Mouse (Mus musculus) megakaryocyte, adult 5-6 weeks (primary cell): Measurements from ENCODE around the gene Mknk2. TPM values are rescaled to one million over a fixed set of nuclear protein-coding genes. Genes with fewer than 3 reads are reported as not detected.

ENCODE experiments used
- ATAC-seq: 2 replicates; pipeline ENCODE4 v1.8.0; 2016; ENCODE audit warnings: mild to moderate bottlenecking, inconsistent platforms; ENCODE audit not compliant: poor library complexity, severe bottlenecking
- total RNA-seq, 2 experiments: library from RNA; stranded (forward) in 1 of 2; stranded (reverse) in 1 of 2; fragments of 153-499, 151-499 nt in 1 of 2; fragments of 221-1000, 200-1000 nt in 1 of 2; gene quantifications; 2 replicates each; pipeline versions ENCODE4 v1.2.3 to v1.2.4; 2015 to 2017

Gene Mknk2
- total RNA-seq (2015) (53.5 and 61.1 TPM in 2 replicates), total RNA-seq (2017) (63.3 and 74.8 TPM in 2 replicates)

DNA sequence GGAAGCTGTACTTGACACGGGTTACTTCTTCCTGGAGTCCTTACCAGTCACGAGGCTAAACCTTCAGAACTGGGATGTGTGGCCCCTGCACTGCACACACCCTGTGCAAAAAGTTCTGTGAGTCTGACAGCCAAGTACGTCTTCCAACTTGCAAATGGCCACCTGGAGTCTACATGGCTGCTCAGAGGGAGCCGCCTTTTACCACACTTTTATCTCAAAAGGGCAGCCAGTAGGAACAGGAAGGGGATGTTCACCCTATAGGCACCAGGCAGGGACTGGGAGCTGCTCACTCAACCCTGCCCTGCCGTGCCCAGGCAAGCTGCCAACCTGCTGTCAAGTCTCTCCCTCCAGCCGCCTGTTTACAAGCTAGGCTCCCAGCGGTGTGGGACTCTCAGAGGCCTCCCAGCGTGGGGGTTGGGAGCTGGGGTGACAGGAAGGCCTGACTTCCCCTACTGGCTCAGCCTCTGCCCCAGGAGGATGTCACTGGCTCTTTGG, at the start of gene Mknk2:
TSS of gene Mknk2 (minus strand) at position 171 of the 495 bp plus-strand sequence.
- ATAC-seq = peak; percentile 55

DNA sequence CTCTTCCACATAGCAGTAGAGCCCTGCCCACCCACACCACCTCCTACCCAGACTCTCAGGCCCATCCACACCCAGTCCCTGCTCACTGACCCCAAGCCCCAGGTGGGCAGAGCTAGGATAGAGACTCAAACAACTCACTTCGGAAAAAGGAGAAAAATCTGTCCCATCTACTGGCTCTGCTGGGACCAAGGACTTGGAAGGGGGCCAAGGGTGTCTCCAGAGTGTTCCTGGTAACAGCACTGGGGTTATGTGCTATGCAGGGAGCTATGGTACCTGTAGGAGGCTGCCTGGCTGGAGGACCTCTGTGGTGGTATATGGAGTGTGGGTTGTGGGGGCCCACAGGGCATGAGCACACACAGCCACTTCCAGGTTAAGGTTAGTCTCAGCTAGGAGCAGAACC, 39.4 kb upstream of the Mknk2 start:
- ATAC-seq = no peak

DNA sequence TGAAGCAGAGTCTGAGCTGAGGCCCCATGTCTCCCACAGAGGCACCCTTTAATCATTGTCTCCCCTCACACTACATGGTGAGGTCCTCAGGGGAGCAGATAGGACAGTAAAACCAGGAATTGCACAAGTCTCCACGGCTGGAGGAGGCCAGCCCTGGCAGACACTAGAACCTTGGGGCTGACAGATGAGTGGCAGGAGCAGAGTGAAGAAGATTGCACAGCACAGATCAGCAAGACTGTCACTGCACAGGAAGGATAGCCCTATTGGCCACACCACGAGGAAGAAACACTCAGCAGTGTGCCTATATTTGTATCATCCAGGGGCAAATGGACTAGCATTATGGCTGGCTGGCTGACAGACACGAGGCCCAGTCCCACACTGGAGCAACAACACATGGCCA, 32.9 kb upstream of the Mknk2 start:
- no peak for ATAC-seq

DNA sequence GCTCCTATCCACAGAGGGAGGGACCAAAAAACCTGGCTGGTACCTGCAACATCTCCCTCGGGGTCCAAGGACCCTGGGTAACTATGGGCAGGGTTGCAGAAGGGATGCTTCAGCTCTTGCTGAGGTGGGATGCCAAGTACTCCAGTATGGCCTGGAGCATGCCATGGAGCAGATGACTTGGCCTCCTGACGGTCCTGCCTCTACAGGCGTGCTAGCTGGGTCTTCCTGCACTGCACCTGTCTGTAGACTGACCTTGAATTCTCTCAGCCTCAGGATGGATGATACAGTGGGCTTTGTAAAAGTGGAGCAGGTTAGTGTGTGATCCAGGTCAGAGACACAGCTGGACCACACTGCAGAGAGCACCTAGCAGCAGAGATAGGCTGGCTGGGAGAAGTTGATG, 27.6 kb upstream of the Mknk2 start:
- ATAC-seq = no peak

DNA sequence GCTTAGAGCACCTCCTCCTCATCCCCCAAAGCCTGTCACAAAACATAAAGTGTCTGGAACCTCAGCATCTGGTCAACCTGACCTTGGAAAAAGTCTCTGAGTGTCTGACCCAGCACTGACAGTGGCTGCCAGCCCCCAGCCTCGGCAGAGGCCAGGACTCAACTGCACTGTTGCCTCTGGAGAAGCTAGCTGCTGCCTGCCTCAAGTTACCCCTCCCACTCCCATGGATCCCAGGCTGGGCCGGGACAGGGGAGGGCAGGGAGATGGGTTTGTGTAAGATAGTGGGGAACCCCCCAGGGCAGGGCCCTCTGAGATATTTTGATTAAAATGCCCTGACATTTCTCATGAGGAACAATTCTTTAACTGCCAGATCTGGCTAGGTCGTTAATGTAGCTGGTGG, 27.1 kb upstream of the Mknk2 start:
- no peak for ATAC-seq

DNA sequence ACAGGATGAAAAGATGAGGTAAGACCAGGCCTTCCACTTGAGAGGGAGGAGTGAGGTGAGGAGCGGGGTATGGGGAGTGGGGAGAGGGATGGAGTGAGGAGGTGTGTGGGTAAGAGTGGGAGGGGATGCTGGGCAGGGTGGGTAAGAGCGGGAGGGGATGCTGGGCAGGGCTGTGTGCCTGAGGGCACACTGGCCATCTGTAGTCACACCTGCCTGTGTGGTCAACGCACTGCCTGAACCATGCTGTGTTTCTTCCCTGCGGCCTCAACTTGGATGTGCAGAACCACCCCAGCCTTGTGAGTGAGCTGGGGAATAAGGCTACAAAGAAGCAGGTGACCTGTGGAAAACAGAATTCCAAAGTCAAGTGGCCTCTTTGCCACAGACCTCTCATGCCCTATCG, 26.5 kb upstream of the Mknk2 start:
- no peak for ATAC-seq

DNA sequence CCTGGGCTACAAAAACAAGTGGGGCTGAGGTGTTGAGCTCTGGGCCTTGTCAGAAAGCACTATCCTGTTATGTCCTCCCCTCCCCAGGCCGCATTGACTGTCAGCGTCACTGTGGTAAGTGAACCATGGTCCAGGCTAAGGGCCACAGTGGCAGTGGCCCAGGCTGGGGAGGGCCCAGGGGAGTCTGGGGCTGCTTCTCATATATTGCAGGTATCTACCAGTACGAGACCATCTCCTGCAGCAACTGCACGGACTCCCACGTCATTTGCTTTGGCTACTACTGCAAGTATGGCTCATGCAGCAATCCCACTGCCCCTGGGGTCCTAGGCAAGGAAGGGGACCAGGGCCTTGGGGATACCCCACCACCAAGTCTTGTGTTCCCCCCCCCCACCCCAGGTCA, 25.7 kb upstream of the Mknk2 start:
- ATAC-seq = no peak

DNA sequence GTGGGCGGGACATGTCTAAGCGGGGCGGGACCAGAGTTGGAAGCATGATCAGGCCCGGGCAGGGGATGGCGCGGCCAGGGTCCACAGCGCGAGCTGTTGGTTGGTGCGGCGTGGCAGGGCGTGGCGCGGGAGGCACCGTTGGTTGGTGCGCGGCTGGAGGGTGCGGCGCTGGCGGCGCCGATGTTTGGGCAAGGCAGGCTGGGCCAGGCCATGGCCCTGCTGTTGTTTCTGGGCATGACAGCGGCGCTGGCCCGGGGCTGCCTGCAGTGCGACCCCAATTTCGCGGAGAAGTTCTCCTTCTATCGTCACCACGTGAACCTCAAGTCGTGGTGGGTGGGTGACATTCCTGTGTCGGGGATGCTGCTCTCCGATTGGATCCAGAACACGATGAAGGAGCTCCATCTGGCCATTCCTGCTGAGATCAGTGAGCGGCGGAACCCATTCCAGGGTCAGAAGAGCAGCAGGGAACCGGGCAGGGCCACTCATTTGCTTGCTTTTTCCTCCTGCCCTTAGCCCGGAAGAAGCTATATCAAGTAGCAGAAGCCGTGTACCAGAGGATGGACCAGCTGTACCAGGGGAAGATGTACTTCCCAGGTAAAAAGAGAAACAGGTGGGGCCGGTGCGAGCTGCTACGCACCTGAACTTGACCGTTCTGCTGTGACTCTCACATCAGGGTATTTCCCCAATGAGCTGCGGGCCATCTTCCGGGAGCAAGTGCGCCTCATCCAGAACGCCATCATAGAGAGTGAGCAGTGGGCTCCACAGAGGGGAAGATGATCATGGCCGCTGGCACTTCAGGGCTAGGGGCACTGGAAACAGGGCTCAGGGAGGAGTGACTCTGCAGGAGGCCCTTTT, 24.9 kb upstream of the Mknk2 start:
- ATAC-seq = peak; percentile 66

DNA sequence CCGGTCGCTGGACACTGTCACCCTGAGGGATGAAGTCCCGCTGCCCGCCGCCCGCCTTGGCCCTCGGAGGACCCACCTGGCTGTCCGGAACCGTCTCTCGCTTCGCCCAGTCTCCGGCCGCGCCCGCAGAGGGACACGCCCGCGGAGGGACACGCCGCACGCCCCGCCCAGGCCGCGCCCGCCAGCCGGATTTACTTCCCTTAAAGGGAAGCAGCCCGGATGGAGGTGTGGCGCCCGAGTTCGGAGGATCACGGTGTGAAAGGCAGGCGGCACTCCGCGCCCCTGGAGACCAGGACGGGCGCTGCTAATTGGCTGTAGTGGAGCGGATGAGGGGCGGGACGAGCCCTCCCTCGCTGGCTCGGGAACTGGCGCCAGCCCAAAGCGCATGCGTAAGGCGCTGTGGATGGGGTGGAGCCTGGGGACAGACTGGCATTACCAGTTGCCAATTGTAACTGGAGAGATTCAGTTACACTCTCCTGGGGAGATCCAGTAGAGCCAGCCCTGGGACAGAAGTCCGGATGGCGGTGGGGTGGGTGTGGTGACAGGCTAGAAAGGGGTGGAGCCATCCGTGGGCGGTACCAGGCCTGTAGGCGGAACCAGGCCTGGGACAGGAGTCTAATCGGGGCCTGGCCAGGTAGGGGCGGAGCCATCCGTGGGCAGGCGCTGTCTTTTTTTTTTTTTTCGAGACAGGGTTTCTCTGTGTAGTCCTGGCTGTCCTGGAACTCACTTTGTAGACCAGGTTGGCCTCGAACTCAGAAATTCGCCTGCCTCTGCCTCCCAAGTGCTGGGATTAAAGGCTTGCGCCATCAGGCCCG, 24.0 kb upstream of the Mknk2 start, which contains the start of the genes Mob3a and Izumo4:
TSS of gene Mob3a (minus strand) at position 257 of the 815 bp plus-strand sequence.
TSS of gene Izumo4 (plus strand) at position 464 of the 815 bp plus-strand sequence.
- peak; percentile 79 for ATAC-seq

DNA sequence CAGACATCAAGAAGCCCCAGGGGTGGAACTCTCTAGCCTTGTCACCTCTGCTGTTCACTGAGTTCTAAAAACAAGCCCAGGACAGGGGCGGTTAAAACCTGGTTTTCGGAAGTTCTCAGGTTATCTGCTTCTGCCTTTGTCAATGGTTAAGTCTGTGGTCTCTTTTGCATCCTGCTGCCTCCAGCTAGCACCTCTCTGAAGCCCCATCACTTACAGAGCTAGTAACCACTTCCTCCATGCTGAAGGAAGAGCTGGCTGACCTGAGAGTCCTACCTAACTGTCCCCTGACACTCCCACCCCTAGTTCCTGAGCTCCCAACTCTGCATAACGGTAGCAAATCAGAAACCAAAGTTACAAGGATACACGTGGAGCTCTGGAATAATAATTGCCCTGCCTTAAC, 22.8 kb upstream of the Mknk2 start:
- ATAC-seq = peak; percentile 10

DNA sequence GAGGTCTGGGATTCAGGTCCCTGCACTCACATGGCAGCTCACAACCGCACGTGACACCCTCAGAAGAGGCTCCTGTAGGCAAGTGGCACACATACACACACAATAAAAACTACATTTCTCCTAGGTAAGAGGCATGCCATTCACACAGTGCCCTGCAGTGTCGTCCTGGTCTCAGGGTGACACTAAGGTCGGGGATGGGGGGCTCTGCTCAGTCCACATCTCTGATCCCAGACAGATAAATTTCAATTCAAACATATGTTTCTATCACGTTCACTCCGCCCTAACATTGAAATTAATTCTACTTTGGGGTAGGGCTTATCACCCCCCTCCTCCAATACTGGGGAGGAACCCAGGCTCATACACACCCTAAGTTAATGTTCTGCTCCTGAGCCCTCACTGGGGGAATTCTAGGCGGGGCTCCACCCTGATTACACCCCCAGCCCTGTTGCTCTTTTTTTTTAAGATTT, 22.2 kb upstream of the Mknk2 start:
- no peak for ATAC-seq

DNA sequence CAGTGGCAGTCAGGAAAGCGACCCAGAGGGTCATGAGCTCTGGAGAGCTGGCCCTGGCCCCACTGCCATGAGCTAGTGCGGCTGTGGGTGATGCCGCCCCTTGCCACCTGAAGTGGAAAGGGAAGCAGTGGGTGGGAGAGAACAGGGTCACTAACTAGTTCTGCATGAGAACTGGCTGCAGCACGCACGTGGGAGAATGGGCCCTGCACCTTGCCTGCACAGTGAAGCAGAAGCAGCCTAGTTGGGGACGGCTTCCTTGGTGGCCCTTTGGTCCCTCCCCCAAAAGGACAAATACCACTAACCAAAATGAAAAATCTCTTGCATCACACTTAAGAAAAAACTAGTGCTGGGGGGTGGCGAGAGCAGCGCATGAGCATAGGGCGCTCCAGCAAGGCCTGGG, 20.7 kb upstream of the Mknk2 start:
- no peak for ATAC-seq

DNA sequence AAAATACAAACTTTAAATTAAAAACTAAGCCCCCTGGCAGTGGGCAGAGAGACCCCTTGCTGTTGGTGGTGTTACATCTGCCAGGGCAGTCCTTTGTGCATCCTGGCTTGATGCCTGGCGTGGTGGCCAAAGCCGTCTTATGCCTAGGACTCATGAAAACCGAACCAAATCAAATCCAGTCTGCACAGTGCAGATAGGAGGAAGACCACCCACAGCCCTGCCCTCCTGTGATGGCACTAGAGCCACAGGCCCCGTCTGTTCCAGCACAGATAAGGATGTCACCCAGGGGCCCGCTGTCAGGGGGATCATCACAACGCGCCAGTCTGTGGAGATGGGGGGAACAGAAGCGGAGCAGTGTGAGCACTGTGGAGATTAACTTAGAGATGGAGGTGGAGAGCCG, 19.9 kb upstream of the Mknk2 start:
- ATAC-seq = no peak

DNA sequence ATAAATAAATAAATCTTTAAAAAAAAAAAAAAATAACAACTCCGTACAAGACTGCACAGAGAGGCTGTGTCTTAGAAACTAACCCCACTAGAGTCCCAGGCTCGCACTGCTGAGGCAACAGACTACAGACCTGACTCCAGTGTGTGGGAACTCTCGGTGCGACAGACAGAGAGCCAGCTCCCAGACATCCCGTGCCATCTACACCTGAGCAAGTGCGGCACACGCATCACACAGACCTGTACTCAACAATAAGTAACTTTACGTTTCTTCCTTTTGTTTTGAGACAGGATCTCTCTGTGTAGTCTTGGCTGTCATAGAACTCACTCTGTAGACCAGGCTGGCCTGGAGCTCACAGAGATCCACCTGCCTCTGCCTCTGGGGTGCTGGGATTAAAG, 19.5 kb upstream of the Mknk2 start:
- no peak for ATAC-seq

DNA sequence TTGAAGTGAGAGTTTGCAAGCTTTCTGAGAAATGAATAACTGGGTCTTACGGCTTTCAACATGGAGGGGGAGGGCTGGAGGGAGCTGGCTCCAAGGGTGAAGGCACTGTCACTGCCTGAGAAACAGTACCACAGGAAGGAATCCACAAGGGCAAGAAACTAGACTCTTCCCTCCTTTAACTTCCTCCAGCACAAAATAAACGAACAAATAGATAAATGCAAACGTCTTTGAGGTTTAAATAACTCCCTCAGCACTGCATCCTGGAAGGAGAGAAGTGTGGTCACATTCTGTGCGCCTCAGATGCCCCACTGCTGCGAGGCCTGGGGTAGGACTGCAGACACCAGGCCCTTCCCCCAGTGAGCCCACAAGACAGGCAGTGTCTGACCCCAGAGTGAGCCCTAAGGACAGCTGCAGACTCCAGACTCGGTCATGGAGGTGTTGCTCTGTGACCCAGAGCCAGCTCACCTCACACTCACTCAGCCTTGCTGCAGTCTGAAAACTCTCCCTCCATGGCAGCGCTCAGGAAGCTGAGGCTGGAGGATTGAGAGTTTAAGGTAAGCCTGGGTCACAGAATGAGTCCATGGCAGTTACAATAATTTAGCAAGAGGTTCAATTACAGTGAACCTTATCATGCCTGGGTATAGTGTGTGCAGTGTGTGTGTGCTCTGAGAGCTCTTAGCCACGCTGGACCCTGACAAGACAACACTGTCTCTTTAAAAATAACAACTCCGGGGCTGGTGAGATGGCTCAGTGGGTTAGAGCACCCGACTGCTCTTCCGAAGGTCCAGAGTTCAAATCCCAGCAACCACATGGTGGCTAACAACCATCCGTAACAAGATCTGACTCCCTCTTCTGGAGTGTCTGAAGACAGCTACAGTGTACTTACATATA, 18.8 kb upstream of the Mknk2 start:
- no peak for ATAC-seq

DNA sequence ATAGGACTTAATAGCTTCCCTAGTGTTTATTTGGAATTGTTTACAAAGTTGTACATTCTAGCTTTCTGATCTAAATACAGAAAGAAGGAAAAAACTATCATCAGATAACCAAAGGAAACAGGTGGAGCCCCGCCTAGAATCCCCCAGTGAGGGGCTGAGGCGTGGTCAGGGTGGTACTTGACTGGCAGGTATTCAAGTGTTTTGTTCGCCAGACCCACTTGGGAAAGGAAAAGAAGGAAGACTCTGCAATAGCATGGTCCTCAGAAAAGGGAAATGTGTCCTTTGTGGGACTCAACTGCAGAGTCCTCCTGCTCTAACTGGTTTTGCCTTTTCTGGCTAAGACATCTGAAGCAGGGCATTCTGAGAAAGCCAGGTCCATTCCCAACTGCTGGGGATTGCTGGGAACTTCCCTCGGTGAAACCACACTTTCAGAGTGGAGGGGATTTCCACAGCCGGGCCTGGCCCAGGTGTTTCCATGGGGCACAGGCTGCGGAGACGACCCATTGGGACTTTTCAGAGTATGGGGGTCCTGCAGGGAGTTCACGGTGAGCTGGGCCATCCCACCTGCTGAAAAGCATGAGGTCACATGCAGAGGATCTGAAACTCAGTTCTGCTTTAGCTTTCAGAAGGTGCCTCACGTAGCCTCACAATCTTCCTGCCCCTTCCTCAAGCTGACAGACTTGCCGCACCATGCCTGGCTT, 18.0 kb upstream of the Mknk2 start:
- no peak for ATAC-seq

DNA sequence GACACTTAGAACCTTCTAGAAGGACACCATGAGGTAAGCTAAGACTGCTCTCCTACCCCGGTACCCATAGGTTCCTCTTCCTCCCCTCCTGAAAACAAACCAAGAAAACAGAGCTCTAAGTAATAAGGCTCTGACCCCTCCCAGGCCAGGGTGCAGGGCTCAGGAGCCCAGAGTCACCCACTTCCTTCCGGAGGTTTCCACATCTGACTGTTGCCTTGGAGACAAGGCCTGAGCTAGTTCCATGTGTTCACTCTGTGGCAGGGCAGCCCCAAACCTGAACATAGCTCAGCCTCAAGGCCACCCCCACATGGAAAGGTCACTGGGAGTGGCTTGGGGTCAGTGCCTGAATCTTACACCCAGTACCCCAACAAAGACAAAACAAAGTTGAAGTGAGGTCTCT, 17.3 kb upstream of the Mknk2 start:
- ATAC-seq = peak; percentile 73

DNA sequence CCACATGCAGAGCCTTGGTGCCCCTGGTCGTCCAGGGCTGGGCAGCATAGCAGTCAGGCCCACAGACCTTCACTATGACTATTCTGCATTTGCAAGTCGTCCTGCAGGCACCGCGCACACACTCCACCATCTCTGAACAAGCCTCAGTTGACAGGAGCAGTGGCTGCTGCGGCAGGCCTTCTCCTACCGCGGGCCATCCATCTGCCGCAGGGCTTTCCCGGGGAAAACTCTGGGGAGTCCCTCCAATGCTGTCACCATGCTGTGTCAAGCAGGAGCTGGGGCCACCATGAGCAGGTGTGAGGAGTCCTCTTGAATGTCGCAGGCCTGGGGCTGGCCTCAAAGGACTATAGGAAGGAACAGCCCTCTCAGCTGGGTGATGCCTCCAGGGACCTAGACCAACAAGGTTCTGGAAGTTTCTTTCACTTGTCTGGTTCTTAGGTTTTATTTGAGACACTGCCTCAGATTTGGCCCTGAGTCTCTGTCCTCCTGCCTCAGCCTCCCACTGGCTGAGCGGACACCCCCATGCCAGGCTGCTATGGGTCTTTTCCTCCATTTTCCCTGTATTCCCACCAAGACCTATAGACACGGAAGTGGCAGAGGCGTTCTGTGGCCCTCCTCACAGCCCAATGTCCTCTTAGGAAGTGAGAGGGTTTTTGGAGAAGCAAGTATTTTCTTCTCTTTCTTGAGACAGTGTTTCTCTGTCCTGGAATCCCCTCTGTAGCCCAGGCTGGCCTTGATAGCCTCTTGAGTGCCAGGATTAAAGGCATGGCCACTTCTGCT, 16.4 kb upstream of the Mknk2 start:
- ATAC-seq = no peak

DNA sequence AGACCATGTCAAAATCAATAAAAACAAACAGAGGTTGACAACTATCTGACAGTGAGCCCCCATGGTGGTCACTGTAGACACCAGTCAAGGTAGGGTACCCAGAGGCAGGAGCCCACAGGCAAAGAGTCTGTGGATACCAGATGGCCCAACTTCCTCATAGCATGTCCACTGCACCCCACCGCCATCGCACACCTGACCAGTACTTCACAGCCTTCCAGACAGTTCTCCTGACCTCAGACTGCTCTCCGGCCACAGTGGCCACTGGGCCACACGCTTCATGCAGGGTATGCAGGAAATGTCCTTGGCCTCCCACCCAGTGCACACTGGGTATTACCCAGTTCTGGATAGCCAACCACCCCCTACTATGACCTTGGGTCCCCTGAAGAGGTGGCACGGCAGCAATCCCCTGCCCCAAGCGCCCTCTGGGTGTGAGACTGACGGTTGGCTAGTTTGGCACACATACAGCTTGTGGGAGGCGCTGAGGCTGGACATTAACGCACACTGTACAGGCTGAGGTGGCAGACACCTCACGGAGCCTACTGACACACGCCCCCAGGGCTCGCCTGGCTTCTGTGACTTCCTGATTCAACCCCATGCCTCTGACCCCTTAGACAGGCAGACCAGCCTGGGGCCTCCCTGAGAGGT, 15.6 kb upstream of the Mknk2 start:
- ATAC-seq = no peak
